Mouse (Mus musculus) cerebellum, postnatal 4 days (tissue): ENCODE data around the gene Snip1.

ENCODE experiments used
- DNase-seq, 2 experiments: peaks; one replicate each; pipeline ENCODE4 v3.0.0; 2022; ENCODE audit warnings: low spot score in 2 of 2, mixed read lengths in 1 of 2

Snip1 gene

GRCm38 (mm10) chr4:125066490-125067370 is at the start of gene Snip1:
Gene Snip1, plus strand, starts transcription at chr4:125066672.
- peak; percentile 75 to 92 for DNase-seq

GRCm38 (mm10) chr4:125017431-125017830 is 49.0 kb upstream of the Snip1 start:
- DNase-seq, result peak in 1 of 2 experiments; percentile 19

- DNase-seq, result no peak
These were observed 45.5 kb upstream of the Snip1 start for GRCm38 (mm10) chr4:125020780-125021538.

GRCm38 (mm10) chr4:125029891-125030614 is 36.4 kb upstream of the Snip1 start:
- DNase-seq, result peak; percentile 73 to 89

GRCm38 (mm10) chr4:125034341-125034740 is 32.1 kb upstream of the Snip1 start:
- DNase-seq, result no peak

GRCm38 (mm10) chr4:125044454-125044853 is 22.0 kb upstream of the Snip1 start:
- DNase-seq, result no peak

- DNase-seq, result no peak
These were observed 11.1 kb upstream of the Snip1 start for GRCm38 (mm10) chr4:125055385-125055784.

- DNase-seq, result no peak
These were observed 10.0 kb upstream of the Snip1 start for GRCm38 (mm10) chr4:125056476-125056875.

- DNase-seq, result no peak
These were observed 9.2 kb upstream of the Snip1 start for GRCm38 (mm10) chr4:125057273-125057672.

- DNase-seq, result no peak
These were observed 8.4 kb upstream of the Snip1 start for GRCm38 (mm10) chr4:125058033-125058432.

GRCm38 (mm10) chr4:125059025-125059424 is 7.4 kb upstream of the Snip1 start:
- peak; percentile 50 to 70 for DNase-seq

- no peak for DNase-seq
These were observed 2.6 kb upstream of the Snip1 start for GRCm38 (mm10) chr4:125063829-125064228.

GRCm38 (mm10) chr4:125065517-125066307 is 760 bp upstream of the Snip1 start, which contains the start of gene Dnali1:
Gene Dnali1, minus strand, starts transcription at chr4:125065703.
- DNase-seq, result peak in 1 of 2 experiments; percentile 16

- no peak for DNase-seq
These were observed 11.2 kb downstream of the Snip1 start for GRCm38 (mm10) chr4:125077700-125078099.

- no peak for DNase-seq
These were observed 12.2 kb downstream of the Snip1 start for GRCm38 (mm10) chr4:125078698-125079097.

GRCm38 (mm10) chr4:125084403-125085345 is 18.2 kb downstream of the Snip1 start, which contains the start of gene Meaf6:
Gene Meaf6, plus strand, starts transcription at chr4:125085134.
- DNase-seq, result peak; percentile 87 to 96

- DNase-seq, result peak; percentile 32 to 61
These were observed 18.9 kb downstream of the Snip1 start for GRCm38 (mm10) chr4:125085346-125085841.

GRCm38 (mm10) chr4:125093031-125093430 is 26.6 kb downstream of the Snip1 start:
- no peak for DNase-seq

- no peak for DNase-seq
These were observed 29.6 kb downstream of the Snip1 start for GRCm38 (mm10) chr4:125096066-125096465.

GRCm38 (mm10) chr4:125097412-125097811 is 30.9 kb downstream of the Snip1 start:
- DNase-seq, result no peak
